Mouse (Mus musculus) G1E-ER4 (cell line): ENCODE results near the gene Hs6st3. TPM values are rescaled to one million over a fixed set of nuclear protein-coding genes. Genes with fewer than 3 reads are reported as not detected.

Source experiments
- GATA1 ChIP-seq: IDR thresholded peaks from one replicate; pipeline ENCODE4 v1.8.0; 2012; ENCODE audit warnings: low read length, inconsistent platforms
- polyA plus RNA-seq: library from polyadenylated mRNA; stranded (reverse); fragments of >175 nt; gene quantifications from 2 replicates; pipeline ENCODE4 v1.2.3, GENCODE M21; 2012

Gene Hs6st3
- polyA plus RNA-seq, 1 experiment = not detected

DNA sequence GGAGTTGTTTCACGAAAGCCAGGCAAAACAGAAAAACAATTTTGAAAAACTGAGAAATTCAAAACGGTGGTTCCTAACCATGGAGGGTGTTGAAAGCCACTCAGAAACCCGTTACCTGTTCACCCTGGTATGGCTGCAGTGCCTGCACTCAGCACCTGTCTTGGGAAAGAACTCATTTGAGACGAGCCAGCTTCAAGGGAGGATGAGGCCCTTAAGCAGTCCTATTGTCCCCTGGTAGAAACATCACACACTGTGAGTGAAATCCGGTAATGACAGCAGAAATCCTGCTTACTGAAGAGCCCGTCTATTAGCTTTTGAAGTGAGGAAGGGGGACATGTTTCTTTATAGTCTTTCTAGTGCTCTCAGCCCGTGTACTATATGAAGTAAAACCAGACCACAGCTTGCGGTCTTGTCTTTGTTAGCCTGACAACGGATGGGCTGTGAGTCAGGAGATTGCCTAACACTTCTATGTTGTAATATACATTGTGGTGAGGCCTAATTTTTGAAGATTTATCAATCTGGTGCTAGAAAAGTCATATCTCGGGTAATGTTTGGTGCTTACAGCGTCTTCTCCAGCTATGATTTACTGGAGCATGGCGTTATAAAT lies 641.9 kb downstream of the Hs6st3 start:
- TF ChIP-seq GATA1 = no peak

DNA sequence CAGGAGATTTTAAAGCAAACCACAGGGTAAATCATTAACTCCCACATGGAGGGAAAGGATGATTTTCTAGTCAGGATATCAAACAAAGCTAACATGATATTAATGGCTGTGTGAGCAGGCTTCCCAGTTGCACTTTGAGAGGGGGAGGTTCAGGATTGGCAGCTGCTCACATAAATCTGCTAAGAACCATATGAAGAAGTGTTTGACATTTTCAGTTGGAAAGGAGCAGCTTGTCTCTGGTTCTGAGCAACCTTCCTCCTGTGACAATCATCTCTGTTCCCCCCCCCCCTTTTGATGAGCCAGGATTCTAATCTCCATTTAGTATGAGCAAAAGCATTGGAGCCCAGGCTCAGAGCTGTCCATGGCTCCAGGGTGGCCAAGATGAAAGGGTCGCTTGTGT lies 643.0 kb downstream of the Hs6st3 start:
- TF ChIP-seq GATA1 = no peak

DNA sequence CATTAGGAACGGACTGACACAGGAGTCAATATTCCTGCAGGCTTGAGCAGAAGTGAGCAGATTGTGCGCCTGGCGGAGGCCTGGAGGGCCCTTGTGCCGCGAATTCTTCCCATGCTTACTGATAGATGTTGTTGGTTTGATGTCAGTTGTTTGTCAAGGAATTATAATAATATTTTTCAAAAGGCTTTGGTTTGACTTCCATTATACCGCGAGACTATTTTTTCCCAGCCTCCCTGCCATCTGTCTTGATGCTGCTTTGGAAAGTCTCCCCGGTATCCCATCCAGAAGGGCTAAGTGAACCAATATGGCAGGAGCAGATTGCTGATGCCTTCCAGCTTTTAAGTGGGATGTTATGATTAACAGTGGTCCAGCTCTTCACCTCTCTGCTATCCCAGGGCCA lies 651.3 kb downstream of the Hs6st3 start:
- TF ChIP-seq GATA1 = no peak

DNA sequence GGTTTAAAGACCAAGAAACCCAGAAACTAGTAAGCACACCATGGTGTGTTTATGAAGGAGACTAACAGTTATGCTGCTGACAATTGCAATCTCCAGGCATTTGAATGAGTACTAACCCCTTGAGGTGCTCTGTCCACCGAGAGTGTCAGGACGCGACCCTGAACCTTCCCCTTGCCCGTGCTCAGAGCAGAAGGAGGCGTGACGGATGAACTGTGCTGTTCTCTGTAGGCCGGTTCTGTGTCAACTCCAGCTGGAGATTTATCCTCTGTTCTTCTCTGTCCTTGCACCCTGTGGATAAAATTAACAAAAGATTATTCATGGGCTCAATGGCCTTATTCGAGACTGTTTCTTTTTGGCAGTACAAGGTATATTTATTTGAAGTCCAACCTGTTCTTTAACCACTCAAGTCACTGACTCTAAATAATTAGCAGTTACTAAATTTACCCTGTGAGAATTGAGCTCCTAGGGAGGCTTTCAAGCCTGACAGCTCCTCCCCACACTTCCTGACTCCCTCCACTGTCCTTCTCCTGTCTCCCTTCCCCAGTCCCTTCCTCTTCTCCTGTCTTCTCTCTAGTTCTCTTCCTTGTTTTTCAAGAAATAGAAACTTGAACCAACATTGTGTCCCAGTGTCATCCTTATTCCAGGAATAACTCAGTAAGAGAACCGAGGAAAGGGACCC lies 659.2 kb downstream of the Hs6st3 start:
- no peak for TF ChIP-seq GATA1

DNA sequence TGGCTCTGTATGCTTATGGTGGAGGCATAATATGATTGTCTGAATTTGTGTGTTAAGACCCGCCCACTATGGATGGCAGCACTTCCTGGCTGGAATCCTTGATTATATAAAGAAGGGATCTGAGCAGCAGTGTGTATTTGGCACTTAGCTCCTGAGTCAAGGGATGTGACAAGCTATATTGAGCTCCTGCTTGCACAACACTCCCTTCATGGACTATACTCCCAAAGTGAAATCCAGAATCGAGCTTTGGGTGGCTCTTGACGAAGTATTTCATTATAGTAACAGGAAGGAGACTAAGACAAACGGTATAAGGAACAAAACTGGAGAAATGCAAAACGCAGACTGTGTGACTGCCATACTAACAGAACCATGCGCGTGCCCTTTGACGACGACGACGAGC lies 660.4 kb downstream of the Hs6st3 start:
- no peak for TF ChIP-seq GATA1

DNA sequence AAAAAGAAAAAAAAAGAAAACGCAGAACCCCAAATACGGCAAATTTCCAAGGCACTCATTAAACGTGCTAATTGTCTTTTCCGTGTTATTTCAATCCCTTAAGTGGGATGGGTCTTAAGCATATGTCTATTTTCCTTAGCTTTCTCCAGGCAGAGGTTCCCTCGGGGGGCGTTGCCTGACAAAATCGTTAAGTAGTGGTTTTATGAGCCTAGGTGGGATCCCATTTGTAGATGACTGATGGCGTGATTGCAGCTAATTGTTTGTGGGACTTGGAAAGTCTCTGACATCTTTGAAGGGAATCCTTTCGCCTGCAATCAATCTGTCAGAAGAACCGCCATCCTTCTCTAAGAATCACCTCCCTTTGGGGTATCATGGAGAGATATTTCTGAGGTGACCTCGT lies 662.7 kb downstream of the Hs6st3 start:
- no peak for TF ChIP-seq GATA1

DNA sequence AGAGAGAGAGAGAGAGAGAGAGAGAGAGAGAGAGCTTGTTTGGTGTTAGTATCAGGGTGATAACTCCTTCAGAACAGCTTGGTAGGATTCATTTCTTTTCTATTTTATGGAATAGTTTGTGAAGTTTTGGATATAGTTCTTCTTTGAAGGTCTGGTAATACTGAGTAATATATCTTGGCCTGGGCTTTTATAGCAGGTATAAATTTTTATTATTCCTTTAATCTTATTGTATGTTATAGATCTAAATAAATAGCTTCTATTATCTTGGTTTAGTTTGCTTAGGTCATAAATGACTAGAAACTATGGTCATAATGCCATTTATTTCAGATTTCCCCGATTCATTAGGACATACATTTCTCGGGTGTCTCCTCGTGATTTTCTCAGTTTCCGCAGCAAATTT lies 675.8 kb downstream of the Hs6st3 start:
- TF ChIP-seq GATA1 = no peak

DNA sequence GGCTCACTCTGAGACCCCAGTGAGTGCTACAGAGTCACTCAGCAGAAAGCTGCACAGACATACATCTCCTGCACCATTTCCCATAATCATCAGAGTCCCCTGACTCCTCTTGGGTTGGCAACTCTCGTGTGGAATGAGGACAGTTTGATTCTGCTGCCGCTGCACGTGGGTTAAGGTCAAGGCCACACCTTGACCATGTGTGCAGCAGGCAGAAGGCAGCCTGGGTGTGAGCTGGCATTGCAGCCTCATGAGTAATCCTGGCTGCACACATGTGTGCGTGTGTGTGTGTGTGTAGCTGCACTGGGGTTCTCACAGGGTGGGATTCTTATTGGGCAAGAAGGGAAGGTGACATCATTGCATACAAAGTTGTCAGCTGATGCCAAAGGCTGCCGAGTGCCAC lies 677.5 kb downstream of the Hs6st3 start:
- no peak for TF ChIP-seq GATA1

DNA sequence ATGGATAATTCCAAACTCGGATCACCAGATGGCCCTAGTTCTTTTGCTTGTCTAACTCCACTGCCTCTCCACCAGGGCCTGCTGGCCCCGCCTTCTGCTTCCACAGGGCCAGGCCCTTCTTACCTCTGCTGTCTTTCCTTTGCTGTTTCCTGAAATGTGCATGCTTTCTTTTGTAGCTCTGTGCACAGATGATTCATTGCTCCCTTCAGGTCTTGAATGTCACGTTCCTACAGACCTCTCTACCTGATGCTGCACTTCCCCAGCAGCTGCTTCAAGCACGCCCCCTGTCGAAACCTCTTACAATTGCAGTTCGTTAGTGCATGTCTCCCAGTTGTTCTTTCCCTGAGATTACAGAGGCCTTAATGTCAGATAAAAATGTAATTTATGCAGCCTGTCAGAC lies 682.4 kb downstream of the Hs6st3 start:
- TF ChIP-seq GATA1 = no peak

DNA sequence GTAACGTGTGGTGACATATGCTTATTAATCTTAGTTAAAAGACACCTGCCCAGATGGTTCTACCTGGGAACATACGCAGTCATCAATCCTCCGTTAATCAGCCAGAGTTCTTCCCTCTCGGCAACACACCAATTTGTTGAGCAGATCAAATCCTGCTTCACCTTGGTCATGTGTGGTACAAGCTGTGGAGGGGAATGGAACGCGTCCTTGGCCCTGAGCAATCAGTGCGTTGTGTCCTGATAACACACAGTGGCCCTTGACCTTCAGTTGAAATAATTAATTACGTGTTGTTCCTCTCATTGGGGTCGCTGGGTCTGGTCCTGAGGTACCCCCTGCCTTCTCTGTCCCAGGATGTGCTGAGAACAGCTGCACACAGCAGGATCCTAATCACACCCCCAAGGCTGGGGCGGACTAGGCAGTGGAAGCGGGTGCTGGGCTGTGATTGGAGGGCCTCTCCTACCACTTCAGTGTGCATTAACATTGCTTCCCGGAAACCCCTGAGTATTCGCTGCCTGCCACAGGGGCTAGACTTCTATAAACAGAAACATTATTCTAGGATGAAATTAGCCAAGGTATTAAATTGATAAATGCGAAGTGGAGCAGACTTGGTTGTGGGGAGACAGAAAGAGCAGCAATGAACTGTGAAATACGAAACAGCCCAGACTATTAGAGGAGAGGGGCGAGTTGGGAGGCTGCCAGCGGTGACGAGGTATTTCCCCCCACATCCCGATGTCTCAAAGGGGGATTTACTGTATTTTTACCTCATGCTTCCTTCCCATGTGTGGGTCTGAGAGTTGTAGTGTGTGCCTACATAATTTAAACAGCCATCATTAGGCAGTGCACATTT lies 693.2 kb downstream of the Hs6st3 start:
- TF ChIP-seq GATA1 = no peak

DNA sequence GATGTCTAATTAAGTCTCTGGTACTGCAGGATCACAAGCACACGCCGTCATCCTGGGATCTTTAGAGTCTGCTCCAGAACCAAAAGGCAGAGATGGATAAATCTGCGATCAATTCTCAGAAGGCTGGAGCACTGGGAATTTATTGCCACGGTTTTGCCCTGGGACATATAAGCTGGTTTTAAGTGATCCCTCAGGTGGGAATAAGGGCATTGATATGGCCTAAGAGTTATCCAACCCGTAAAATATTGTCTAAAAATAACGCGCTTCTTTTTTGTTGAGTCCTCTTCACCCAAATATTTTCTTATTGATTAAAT lies 693.8 kb downstream of the Hs6st3 start:
- no peak for TF ChIP-seq GATA1

DNA sequence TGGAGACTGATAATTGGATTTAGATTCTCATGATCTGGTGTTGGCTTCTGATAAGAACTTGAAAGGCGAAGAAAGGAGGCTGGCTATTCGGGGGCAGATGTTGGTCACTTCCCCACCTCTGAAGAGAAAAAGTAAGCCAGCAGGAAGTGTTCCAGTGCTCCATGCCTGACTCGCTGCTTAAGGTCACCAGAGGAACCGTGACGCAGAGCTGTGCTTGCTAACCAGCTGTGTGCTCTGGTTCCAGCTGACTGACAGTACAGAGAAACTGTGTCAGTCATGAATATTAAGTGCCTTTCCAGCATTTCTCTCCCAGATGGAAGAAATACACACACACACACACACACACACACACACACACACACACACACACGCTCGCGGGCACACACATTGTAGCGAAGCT lies 694.8 kb downstream of the Hs6st3 start:
- TF ChIP-seq GATA1 = no peak

DNA sequence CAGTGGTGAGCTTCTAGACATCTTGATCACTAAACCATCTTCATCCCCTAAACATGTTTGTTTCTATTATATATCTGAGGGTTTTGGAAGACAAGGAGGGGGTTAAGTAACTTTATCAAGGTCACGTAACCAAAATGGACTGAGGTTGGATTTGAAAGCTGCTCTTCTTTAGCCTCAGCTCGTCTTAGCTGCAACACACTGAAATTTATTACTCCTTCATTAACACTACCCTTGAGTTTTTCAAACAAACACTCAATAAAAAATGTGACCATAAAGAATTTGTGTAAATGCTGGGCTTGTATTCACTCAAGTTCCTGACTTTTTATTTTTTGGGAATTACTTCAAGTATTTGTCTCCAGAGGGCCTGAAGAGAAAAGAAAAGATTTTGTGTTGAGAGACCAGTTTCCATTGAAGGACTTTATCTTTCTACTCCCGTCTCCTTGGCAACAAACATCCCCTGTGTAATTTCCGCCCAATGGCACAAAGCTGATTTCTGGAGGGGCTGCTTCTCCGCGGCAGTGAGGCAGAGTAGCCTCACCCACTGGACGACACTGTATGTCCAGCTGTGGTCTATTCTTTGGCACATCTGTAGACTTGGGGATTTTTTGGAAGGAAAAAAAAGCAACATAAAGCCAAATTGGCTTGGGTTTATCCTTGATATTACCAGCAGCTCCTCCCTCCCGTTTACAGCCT lies 696.0 kb downstream of the Hs6st3 start:
- no peak for TF ChIP-seq GATA1

DNA sequence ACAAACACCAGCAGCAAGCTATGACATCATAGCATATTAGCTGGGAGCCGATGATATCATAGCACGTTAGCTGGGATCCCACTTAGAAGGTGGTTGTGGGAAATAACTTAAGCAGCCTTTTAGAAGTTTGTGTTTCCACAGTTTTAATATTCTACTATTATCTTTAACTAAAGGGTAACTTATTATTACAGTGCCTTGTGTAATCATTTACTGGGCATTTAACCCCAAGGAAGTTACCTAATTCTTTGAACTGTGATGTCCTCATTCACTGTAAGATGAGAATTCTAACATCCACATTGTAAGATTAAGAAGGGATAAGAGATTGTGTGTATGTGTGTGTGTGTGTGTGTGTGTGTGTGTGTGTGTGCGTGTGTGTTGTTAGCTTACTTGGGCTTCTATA lies 697.9 kb downstream of the Hs6st3 start:
- no peak for TF ChIP-seq GATA1

DNA sequence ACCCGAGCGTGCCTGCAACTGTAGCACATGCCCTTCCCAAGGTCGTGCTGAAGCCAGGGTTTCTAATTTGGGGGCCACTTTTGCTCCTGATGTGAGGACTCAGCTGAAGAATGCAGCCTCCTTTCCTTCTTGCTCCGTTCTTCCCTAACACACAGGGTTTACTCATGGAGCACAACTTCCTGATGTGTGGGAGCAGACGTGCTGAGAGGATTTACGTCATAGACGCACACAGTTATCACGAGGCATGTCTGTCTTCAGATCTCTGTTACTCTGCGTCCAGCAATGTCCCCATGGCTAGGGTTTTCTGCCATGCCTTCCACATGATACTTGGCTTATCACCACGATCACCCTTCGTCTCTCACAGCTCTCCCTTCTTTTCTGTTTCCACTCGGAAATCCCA lies 709.4 kb downstream of the Hs6st3 start:
- TF ChIP-seq GATA1 = no peak

DNA sequence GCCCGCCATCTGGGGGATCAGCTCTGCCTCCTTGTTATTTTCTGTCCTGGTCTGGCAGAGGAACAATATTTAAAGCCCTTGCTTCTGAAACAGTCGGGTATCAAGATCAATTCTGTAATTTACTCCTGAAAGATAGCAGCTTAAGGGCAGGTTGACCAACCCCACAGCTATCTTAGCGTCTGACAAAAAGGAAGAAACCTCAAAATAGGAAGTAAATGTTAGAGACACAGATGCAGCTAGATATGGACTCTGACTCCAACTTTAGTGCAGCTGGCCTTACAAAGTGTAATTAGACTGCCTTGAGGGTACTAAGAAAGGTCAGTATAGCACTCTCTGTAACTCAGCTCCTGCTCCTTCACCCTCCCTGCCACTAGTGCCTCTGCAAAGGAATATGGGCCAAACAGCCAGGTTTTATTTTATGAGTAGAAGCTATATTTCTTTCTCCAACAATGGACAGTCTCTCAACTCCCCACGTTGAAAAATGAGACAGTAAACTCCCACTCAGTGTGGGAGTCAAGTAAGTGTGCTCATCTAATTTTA lies 710.7 kb downstream of the Hs6st3 start:
- TF ChIP-seq GATA1 = no peak

DNA sequence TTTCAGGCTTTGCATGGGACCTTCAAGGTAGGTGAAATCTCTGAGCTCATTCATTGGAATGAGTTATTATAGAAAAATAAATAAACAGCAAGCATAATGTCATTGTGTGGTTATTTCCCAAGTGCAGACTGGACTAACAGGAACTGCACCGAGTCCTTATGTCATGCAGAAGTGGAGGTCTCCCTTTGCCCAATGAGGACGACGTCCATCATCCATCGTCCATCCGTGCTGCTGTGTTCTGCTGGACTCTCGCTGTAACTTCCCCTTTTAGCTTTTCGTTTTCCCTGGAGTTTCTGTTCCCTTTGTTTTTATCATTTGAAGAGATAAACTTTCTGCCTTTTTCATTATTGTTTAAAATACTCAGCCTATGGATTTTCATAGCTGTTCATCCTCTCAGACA lies 711.2 kb downstream of the Hs6st3 start:
- TF ChIP-seq GATA1 = no peak
